Mouse (Mus musculus) bone marrow macrophage, adult 2 months (primary cell): ENCODE data around the gene Enah. TPM values are rescaled to one million over a fixed set of nuclear protein-coding genes. Genes with fewer than 3 reads are reported as not detected.

Experiments
- H3K27ac ChIP-seq: 2 replicates; pipeline ENCODE4 v1.5.1; 2012; ENCODE audit warnings: low read depth, low read length; ENCODE audit not compliant: insufficient read depth
- H3K4me1 ChIP-seq: 2 replicates; pipeline ENCODE4 v1.6.1; 2012; ENCODE audit warnings: low read length; ENCODE audit not compliant: control insufficient read depth, insufficient read depth
- H3K4me3 ChIP-seq: 2 replicates; pipeline ENCODE4 v1.5.1; 2012; ENCODE audit warnings: mild to moderate bottlenecking, low read length, moderate library complexity; ENCODE audit not compliant: insufficient read depth
- CTCF ChIP-seq: IDR thresholded peaks from 2 replicates; pipeline ENCODE4 v1.5.1; 2012; ENCODE audit warnings: low read depth, mild to moderate bottlenecking, low read length, moderate library complexity
- POLR2A ChIP-seq: IDR thresholded peaks from 2 replicates; pipeline ENCODE4 v1.6.1; 2012; ENCODE audit warnings: mild to moderate bottlenecking, low read depth, low read length, borderline replicate concordance
- polyA plus RNA-seq: library from polyadenylated mRNA; stranded (reverse); fragments of >200 nt; gene quantifications from 2 replicates; pipeline ENCODE4 v1.2.4, GENCODE M21; 2012; ENCODE audit not compliant: missing spikeins, insufficient read depth, insufficient read length

The Enah gene
- polyA plus RNA-seq, 1 experiment = 3.5 TPM

DNA sequence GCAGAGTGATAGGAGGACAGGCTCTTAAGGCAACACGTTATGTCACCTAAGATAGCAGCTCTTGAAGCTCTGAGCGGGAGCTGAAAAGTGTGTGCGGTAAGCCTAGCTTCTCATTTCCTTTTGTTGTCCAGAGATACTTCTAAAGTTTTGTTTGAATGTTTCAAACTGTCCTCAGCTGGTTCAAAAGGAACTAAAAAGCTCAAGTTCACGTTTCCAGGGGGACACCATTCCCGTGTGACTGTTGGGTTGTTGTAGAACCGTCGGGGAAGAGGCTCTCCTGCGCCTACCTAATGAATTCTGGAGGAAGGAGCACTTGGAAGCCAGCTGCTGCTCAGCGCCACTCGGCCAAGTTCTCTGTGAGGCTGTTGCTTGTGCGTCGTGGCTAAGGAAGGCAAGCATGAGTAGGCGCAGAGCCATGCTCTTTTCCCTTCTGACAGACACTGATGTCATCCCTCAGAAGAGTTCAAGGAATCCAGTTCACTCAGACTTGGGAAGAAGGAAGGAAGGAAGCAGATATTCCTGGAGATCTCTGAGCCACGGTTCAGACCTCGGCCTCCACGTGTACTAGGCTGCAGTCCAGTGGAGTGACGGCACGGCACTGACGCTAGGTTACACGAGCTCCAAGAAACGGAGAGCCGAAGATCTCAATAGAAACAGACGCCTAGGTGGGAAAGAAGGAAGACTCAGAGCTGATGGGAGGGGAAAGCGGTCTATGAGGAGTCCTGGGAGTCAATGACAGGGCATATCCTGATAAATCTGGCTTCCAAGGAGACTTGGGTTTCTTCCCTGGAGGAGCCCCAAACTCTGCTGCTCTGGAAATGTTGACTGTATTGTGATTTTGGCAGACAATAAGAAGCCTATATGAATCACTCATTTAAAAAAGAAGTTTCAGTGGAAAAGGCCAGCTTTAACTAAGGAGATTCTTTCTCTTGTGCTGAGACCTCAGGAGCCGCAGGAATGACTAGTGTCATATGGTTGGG is 8.7 kb upstream of the Enah start:
- Histone ChIP-seq H3K4me3 (no peak overlapping the region), H3K4me1 (no peaks in the 10 kb centered on the region), H3K27ac (no peak overlapping the region)
- TF ChIP-seq POLR2A = no peak
- no peak for TF ChIP-seq CTCF

DNA sequence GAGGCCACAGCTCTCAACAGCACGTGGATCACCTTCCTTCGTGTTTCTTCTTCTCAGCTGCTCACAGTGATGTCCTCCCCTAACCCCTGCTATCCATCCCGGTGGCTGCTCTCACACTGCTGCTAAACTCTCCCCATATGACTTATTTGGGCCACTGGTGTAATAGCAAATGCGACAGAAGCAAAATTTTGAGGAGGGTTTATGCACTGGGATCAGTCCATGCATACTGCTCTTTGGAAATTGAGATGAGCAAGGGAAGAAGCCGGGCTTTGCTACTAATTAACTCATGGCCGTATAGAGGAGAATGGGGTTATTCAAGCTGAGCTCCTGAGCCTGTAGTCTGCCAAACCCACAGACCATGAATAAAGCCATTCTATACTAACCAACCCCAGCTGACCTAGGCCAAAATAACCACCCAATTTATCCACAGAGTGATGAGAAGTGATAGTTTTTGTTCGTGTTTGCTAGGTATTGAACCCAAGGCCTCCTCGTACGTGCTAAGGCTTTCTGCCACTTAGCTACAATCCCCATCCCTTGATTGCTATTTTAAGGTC is 7.7 kb upstream of the Enah start:
- H3K4me3 ChIP-seq = no peak overlapping the region
- TF ChIP-seq POLR2A = no peak
- no peak for TF ChIP-seq CTCF
- no peak overlapping the region for H3K27ac ChIP-seq
- H3K4me1 ChIP-seq = no peaks in the 10 kb centered on the region

DNA sequence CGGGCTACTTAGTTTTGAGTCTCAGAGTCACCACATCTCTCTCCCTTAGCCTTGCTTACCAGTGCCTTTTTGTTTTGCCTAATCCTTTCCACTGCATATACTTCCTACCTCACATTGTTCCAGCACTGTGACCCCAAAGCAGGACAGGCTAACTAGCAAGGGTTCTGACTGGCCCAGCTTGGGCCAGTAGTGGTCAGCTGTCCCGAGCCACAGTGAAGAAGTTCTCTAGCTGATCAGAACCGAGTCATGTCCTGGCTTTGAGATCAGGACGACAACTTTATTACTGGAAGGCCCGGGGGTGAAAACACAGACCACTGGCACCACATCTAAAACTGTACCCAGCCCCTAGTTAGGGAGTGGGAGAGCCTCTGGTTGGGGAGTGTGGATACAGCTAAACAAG is 7.0 kb upstream of the Enah start:
- Histone ChIP-seq H3K4me1 (no peaks in the 10 kb centered on the region), H3K4me3 (no peak overlapping the region), H3K27ac (no peak overlapping the region)
- TF ChIP-seq POLR2A (no peak), CTCF (no peak)

DNA sequence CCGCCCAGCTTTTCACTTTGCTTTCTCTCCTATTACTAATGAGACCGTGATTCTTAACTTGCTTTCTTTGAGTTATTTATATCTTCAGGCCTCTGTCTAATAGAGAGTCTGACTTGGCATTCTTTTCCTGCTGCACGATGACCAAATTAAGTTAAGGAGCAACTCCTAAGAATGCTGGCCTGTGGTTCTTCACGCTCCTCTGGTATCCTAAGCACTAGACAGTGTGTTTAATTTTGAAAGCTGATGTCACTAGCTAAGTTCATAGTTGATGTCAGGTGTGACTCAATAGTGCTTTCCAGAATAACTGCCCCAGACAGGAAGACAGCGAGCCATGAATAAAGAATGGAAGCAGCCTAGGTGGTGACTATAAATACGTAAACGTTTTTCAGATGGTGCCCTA is 6.3 kb upstream of the Enah start:
- H3K4me3 ChIP-seq = no peak overlapping the region
- no peak overlapping the region for H3K27ac ChIP-seq
- no peak for TF ChIP-seq POLR2A
- no peak for TF ChIP-seq CTCF
- H3K4me1 ChIP-seq = no peaks in the 10 kb centered on the region

DNA sequence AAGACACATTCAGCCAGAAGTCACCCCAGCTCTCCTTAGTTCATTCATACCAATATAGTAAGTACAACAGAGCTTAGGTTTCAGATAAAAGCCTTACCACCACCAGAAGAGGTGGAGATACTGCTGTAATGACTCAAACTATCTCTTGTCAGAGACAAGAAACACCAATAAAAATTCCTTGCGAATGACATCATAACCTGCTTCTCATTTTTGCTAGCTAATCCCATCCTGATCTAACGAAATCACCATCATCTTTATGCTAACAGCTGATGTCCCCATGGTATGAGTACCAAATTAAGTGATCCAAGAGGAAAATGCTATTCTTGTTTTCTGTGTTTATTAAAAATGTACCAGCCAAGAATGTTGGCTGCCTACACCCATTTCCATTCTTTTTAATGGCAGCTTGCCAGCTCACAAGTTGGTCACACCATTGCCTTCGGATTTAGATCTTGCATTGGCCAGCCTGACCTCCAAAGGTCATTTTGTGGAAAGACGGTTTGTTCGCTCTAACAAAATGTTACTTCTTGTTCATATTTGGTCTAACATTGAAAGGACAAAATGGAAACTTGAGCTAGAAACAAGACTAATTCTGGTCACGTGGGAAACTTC is 2.0 kb upstream of the Enah start:
- TF ChIP-seq POLR2A = no peak
- no peak for TF ChIP-seq CTCF
- H3K27ac ChIP-seq = no peak overlapping the region
- no peak overlapping the region for H3K4me3 ChIP-seq
- no peaks in the 10 kb centered on the region for H3K4me1 ChIP-seq

DNA sequence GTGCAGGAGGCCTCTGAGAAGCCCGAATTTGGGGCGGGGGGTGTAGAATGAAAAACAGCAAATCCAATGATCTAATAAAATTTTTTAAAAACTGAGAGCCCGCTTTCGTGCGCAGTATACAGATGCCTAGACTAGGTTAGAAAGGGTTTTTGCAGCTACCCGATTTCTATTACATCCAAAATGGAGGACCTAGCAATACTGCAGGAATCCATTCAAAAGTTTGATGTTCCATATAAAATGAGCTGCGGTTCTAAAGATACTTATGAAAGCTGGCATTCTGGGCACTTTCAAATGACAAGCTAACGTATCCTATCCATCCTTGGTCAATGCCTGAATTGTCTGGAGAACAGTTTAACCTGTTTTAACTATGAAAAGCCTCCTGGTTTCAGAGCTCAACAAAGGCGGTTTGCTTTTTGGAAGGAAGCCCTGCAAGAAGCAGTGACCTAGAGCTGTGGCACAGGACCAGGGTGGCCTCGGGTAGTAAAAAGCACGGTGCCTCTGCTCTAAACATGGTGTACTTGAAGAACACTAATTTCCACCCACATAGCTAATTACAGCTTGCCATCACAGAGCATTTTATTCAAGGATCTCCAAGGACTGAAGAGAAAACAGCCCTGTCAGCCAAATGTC is 1.2 kb upstream of the Enah start:
- Histone ChIP-seq H3K4me3 (no peak overlapping the region), H3K27ac (no peak overlapping the region), H3K4me1 (no peaks in the 10 kb centered on the region)
- TF ChIP-seq POLR2A (no peak), CTCF (no peak)

DNA sequence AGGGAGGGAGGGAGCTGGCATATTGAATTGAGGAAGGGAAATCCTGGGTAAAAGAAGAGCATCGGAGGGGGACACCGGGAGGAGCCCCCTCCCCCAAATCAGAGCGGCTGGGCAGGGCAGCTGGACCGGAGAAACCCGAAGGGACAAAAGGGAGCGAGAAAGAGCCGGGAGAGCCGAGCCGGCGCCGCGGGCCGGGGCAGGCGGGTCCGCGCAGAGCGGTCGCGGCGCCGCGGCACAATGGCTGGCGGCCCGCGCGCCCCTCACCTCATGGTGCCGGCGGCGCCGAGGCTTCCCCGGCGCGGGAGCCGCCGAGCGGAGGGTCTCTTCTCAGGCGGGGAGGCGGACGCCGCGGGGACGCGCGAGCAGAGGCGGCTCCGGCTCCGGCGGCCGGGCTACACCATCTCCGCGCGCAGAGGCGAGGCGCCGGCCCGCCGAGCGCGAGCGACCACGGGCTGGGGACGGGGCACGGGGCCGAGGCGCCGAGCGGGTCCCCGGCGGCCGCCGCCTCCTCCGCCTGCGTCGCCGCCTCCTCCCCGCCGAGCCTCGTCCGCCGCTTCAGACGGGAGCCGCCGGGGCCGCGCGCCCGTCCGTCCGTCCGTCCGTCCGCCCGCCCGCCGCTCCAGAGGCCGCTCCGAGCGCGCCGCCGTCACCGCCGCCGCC is 394 bp downstream of the Enah start:
- no peak overlapping the region for H3K27ac ChIP-seq
- H3K4me1 ChIP-seq = no peaks in the 10 kb centered on the region
- H3K4me3 ChIP-seq = peak overlapping the region; percentile 54
- no peak for TF ChIP-seq CTCF

DNA sequence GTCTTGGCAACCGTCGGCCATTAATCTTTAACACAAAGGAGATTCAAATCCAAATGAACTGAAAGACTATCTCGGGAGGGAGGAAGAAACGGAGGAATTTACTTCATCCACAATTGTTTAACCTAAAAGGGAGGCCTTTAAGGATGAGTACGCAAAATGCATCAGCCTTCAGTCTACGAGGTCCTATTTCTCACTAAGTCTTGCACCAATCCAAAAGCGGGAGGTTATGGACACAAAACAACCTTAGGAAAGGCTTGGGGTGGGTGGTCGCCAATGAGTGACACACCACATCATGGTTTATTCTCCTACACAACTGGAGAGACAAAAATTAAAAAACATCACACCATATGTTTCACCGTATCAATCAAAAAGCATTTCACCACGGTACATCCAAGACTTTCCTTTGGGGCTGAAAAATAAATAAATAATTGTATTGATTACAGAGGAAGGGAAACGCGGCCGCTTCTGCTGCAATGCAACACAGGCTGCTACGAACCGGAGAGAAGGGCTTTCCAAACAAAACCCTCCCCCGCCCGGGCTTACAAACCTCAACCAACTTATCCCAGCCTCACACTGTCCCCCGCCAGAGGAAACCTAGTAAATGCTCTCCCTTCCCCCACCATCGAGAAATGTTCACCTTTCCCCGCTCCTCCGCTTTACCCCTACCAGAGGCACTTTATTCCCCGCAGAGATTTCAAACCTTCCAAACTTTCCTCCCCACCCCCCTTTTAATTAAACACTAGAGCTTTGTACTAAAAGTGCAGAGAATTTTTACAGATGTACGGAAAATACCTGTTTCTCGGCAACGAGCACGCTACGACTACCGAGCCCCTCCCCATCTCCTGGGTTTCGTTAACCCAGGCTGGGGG is 1.2 kb downstream of the Enah start:
- H3K27ac ChIP-seq = no peak overlapping the region
- no peaks in the 10 kb centered on the region for H3K4me1 ChIP-seq
- H3K4me3 ChIP-seq = peak overlapping the region; percentile 54
- TF ChIP-seq CTCF = no peak
- no peak for TF ChIP-seq POLR2A

DNA sequence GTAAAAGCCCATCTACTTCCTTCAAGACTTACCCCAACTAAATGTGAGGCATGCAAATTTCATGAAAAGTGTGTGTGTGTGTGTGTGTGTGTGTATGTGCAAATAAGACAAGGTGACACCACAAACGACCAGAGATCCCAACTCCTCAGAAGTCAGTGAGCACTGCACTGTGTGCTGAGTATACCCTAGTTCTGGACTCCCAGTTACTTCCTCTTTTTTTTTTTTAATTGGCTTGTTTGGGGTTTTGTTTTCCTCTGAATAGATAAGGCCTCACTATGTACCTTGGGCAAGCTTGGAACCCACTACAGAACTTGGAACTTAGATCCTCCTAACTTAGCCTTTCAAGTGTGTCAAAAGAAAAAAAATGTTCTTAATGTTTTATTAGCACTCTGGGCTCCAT is 14.0 kb downstream of the Enah start:
- Histone ChIP-seq H3K4me3 (no peak overlapping the region), H3K27ac (no peak overlapping the region), H3K4me1 (peaks cover 2% of the 10 kb centered on the region; the same call in 1 of the 2 replicates)
- TF ChIP-seq POLR2A = no peak
- TF ChIP-seq CTCF = no peak
